Mouse (Mus musculus) heart, embryonic 10.5 days (tissue): ENCODE measurements around the gene Arhgap24. TPM values are rescaled to one million over a fixed set of nuclear protein-coding genes. Genes with fewer than 3 reads are reported as not detected.

ENCODE experiments used
- DNase-seq: peaks from one replicate; pipeline ENCODE4 v3.0.0-alpha.2; 2017; ENCODE audit warnings: low spot score
- H3K27ac ChIP-seq: fragments of 300-500 bp; sonication (generic); 2 replicates; pipeline ENCODE4 v1.5.1; 2016; ENCODE audit warnings: mild to moderate bottlenecking
- H3K27me3 ChIP-seq: fragments of 300-500 bp; sonication (generic); 2 replicates; pipeline ENCODE4 v1.6.1; 2016; ENCODE audit warnings: mild to moderate bottlenecking; ENCODE audit not compliant: poor library complexity, insufficient read depth, severe bottlenecking
- H3K36me3 ChIP-seq: fragments of 300-500 bp; sonication (generic); 2 replicates; pipeline ENCODE4 v1.6.1; 2016; ENCODE audit warnings: mild to moderate bottlenecking, moderate library complexity
- H3K4me1 ChIP-seq: fragments of 300-500 bp; sonication (generic); 2 replicates; pipeline ENCODE4 v1.6.1; 2016; ENCODE audit warnings: mild to moderate bottlenecking
- H3K4me3 ChIP-seq: fragments of 300-500 bp; sonication (generic); 2 replicates; pipeline ENCODE4 v1.5.1; 2016; ENCODE audit warnings: mild to moderate bottlenecking, moderate library complexity
- H3K9me3 ChIP-seq: fragments of 300-500 bp; sonication (generic); 2 replicates; pipeline ENCODE4 v1.6.1; 2016; ENCODE audit warnings: mild to moderate bottlenecking, moderate library complexity
- WGBS: fragments of 180-500 bp; shearing (Covaris S2); methylation state at CpG from one replicate; pipeline ENCODE4 v1.1.7; 2016; 5-methylcytosine and 5-hydroxymethylcytosine counted together
- polyA plus RNA-seq: library from polyadenylated mRNA; unstranded; fragments of >200 nt; fragmentation: Nextera tagmentation; extraction: Ambion mirVana; gene quantifications from 2 replicates; pipeline ENCODE4 v1.2.1, GENCODE M21; 2016

The Arhgap24 gene
- polyA plus RNA-seq, 1 experiment from 2014 or later, result 8.1 TPM

- Histone ChIP-seq H3K36me3 (no peaks in the 10 kb centered on the region), H3K9me3 (no peaks in the 10 kb centered on the region), H3K4me3 (no peak overlapping the region), H3K4me1 (no peaks in the 10 kb centered on the region), H3K27ac (no peak overlapping the region), H3K27me3 (no peaks in the 10 kb centered on the region)
- WGBS, result 62% methylated on average over 5 of the region's 5 CpGs
- no peak for DNase-seq
Measured at GRCm38 (mm10) chr5:102670731-102671345, 189.6 kb downstream of the Arhgap24 start.

GRCm38 (mm10) chr5:102675326-102675725 is 194.1 kb downstream of the Arhgap24 start:
- DNase-seq, result no peak
- no peaks in the 10 kb centered on the region for H3K4me1 ChIP-seq
- no peaks in the 10 kb centered on the region for H3K36me3 ChIP-seq
- H3K27ac ChIP-seq, result no peak overlapping the region
- H3K9me3 ChIP-seq, result no peaks in the 10 kb centered on the region
- no peak overlapping the region for H3K4me3 ChIP-seq
- 73% methylated on average over 2 of the region's 2 CpGs for WGBS
- no peaks in the 10 kb centered on the region for H3K27me3 ChIP-seq

GRCm38 (mm10) chr5:102677176-102677575 is 196.0 kb downstream of the Arhgap24 start:
- Histone ChIP-seq H3K36me3 (no peaks in the 10 kb centered on the region), H3K9me3 (no peaks in the 10 kb centered on the region), H3K27me3 (no peaks in the 10 kb centered on the region), H3K27ac (no peak overlapping the region), H3K4me1 (no peaks in the 10 kb centered on the region), H3K4me3 (no peak overlapping the region)
- DNase-seq, result no peak
- WGBS, result 51% methylated on average over 2 of the region's 2 CpGs

- no peak overlapping the region for H3K27ac ChIP-seq
- H3K9me3 ChIP-seq, result no peaks in the 10 kb centered on the region
- H3K4me1 ChIP-seq, result no peaks in the 10 kb centered on the region
- no peak overlapping the region for H3K4me3 ChIP-seq
- DNase-seq, result no peak
- WGBS, result 62% methylated on average over 5 of the region's 5 CpGs
- no peaks in the 10 kb centered on the region for H3K36me3 ChIP-seq
- H3K27me3 ChIP-seq, result no peaks in the 10 kb centered on the region
Measured at GRCm38 (mm10) chr5:102687673-102688072, 206.5 kb downstream of the Arhgap24 start.

GRCm38 (mm10) chr5:102692487-102692886 is 211.3 kb downstream of the Arhgap24 start:
- Histone ChIP-seq H3K27ac (no peak overlapping the region), H3K36me3 (no peaks in the 10 kb centered on the region), H3K9me3 (no peaks in the 10 kb centered on the region), H3K4me1 (no peaks in the 10 kb centered on the region), H3K4me3 (no peak overlapping the region), H3K27me3 (no peaks in the 10 kb centered on the region)
- DNase-seq, result no peak
- WGBS, result 15% methylated on average over 4 of the region's 4 CpGs

GRCm38 (mm10) chr5:102693192-102693591 is 212.0 kb downstream of the Arhgap24 start:
- WGBS, result 75% methylated on average over 2 of the region's 2 CpGs
- H3K4me1 ChIP-seq, result no peaks in the 10 kb centered on the region
- no peaks in the 10 kb centered on the region for H3K27me3 ChIP-seq
- H3K4me3 ChIP-seq, result no peak overlapping the region
- H3K27ac ChIP-seq, result no peak overlapping the region
- DNase-seq, result no peak
- H3K9me3 ChIP-seq, result no peaks in the 10 kb centered on the region
- H3K36me3 ChIP-seq, result no peaks in the 10 kb centered on the region

GRCm38 (mm10) chr5:102693871-102694270 is 212.7 kb downstream of the Arhgap24 start:
- no peak overlapping the region for H3K27ac ChIP-seq
- no peaks in the 10 kb centered on the region for H3K36me3 ChIP-seq
- no peaks in the 10 kb centered on the region for H3K27me3 ChIP-seq
- no peaks in the 10 kb centered on the region for H3K4me1 ChIP-seq
- DNase-seq, result no peak
- H3K9me3 ChIP-seq, result no peaks in the 10 kb centered on the region
- no peak overlapping the region for H3K4me3 ChIP-seq
- WGBS, result 75% methylated on average over 3 of the region's 3 CpGs

DNA sequence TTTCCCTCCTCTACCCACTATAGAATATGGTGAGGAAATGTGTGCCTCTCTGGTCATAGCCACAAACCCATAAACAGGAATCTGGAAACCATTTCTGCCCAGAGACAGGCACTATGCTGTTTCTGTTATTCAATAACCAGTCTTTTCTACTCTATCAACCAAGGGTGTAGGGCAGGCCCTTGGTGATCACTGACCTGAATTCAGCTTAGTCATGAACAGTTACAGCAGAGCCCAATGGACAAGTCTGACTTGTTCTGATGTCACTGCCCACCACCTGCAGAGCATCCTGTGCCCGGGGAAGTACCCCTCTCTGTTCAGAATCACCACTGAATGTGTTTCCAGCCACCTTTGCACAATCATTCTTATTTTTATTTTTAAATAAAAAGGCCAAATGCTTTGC is 216.6 kb downstream of the Arhgap24 start:
- 83% methylated on average over 1 of the region's 1 CpGs for WGBS
- Histone ChIP-seq H3K27ac (no peak overlapping the region), H3K4me1 (no peaks in the 10 kb centered on the region)

GRCm38 (mm10) chr5:102698396-102698795 is 217.2 kb downstream of the Arhgap24 start:
- WGBS, result 61% methylated on average over 5 of the region's 5 CpGs
- Histone ChIP-seq H3K9me3 (no peaks in the 10 kb centered on the region), H3K27ac (no peak overlapping the region), H3K4me1 (no peaks in the 10 kb centered on the region), H3K36me3 (no peaks in the 10 kb centered on the region), H3K4me3 (no peak overlapping the region), H3K27me3 (no peaks in the 10 kb centered on the region)
- no peak for DNase-seq

More for the DNA sequence above, 216.6 kb downstream of the Arhgap24 start:
- no peaks in the 10 kb centered on the region for H3K36me3 ChIP-seq
- no peak overlapping the region for H3K4me3 ChIP-seq
- H3K27me3 ChIP-seq, result no peaks in the 10 kb centered on the region
- H3K9me3 ChIP-seq, result no peaks in the 10 kb centered on the region
- DNase-seq, result no peak

- Histone ChIP-seq H3K36me3 (no peaks in the 10 kb centered on the region), H3K4me1 (no peaks in the 10 kb centered on the region), H3K27me3 (no peaks in the 10 kb centered on the region), H3K27ac (no peak overlapping the region), H3K9me3 (no peaks in the 10 kb centered on the region), H3K4me3 (no peak overlapping the region)
- WGBS, result 93% methylated on average over 2 of the region's 2 CpGs
- no peak for DNase-seq
Measured at GRCm38 (mm10) chr5:102698891-102699290, 217.7 kb downstream of the Arhgap24 start.

GRCm38 (mm10) chr5:102702581-102702980 is 221.4 kb downstream of the Arhgap24 start:
- no peak overlapping the region for H3K4me3 ChIP-seq
- 78% methylated on average over 6 of the region's 6 CpGs for WGBS

GRCm38 (mm10) chr5:102703325-102704099 is 222.3 kb downstream of the Arhgap24 start:
- Histone ChIP-seq H3K4me3 (no peak overlapping the region), H3K36me3 (no peaks in the 10 kb centered on the region), H3K27me3 (no peaks in the 10 kb centered on the region), H3K9me3 (no peaks in the 10 kb centered on the region), H3K4me1 (no peaks in the 10 kb centered on the region), H3K27ac (no peak overlapping the region)
- DNase-seq, result no peak
- WGBS, result 55% methylated on average over 5 of the region's 5 CpGs

More at GRCm38 (mm10) chr5:102702581-102702980, 221.4 kb downstream of the Arhgap24 start:
- H3K9me3 ChIP-seq, result no peaks in the 10 kb centered on the region
- no peaks in the 10 kb centered on the region for H3K36me3 ChIP-seq
- no peak for DNase-seq
- H3K27ac ChIP-seq, result no peak overlapping the region
- H3K27me3 ChIP-seq, result no peaks in the 10 kb centered on the region
- no peaks in the 10 kb centered on the region for H3K4me1 ChIP-seq

- 39% methylated on average over 2 of the region's 2 CpGs for WGBS
- no peak for DNase-seq
- no peaks in the 10 kb centered on the region for H3K36me3 ChIP-seq
- no peaks in the 10 kb centered on the region for H3K9me3 ChIP-seq
- H3K27ac ChIP-seq, result no peak overlapping the region
- H3K27me3 ChIP-seq, result no peaks in the 10 kb centered on the region
- no peak overlapping the region for H3K4me3 ChIP-seq
- H3K4me1 ChIP-seq, result no peaks in the 10 kb centered on the region
Measured at GRCm38 (mm10) chr5:102705170-102705569, 224.0 kb downstream of the Arhgap24 start.
